Mouse (Mus musculus) thymus, postnatal 14 days (tissue): ENCODE results near the gene Rrm2.

Experiments
- DNase-seq: peaks from one replicate; pipeline ENCODE4 v3.0.0; 2021

Gene Rrm2

GRCm38 (mm10) chr12:24753680-24754079 lies 45.6 kb downstream of the Rrm2 start:
- DNase-seq = no peak

- DNase-seq = no peak
Measured at GRCm38 (mm10) chr12:24754693-24755092, 46.7 kb downstream of the Rrm2 start.

- DNase-seq = no peak
Measured at GRCm38 (mm10) chr12:24755471-24755870, 47.4 kb downstream of the Rrm2 start.

- DNase-seq = no peak
Measured at GRCm38 (mm10) chr12:24757387-24757786, 49.3 kb downstream of the Rrm2 start.

- peak; percentile 25 for DNase-seq
Measured at GRCm38 (mm10) chr12:24758374-24758773, 50.3 kb downstream of the Rrm2 start.

GRCm38 (mm10) chr12:24762253-24762652 lies 54.2 kb downstream of the Rrm2 start:
- no peak for DNase-seq
